Mouse (Mus musculus) 416B (cell line): ENCODE data around the gene Gm10974.

ENCODE experiments used
- DNase-seq: peaks from one replicate; pipeline ENCODE4 v3.0.0; 2011; ENCODE audit warnings: low read depth

Gm10974 gene

GRCm38 (mm10) chr7:66359044-66359443 is 6.7 kb upstream of the Gm10974 start:
- DNase-seq, result peak; percentile 56

GRCm38 (mm10) chr7:66364491-66364890 is 1.2 kb upstream of the Gm10974 start:
- DNase-seq, result no peak

- DNase-seq, result no peak
These were observed 294 bp upstream of the Gm10974 start for GRCm38 (mm10) chr7:66365411-66365810.

- peak; percentile 34 for DNase-seq
These were observed 3.6 kb downstream of the Gm10974 start for GRCm38 (mm10) chr7:66369071-66369933.

- DNase-seq, result no peak
These were observed 4.3 kb downstream of the Gm10974 start for GRCm38 (mm10) chr7:66369934-66370445.

- no peak for DNase-seq
These were observed 5.3 kb downstream of the Gm10974 start for GRCm38 (mm10) chr7:66370970-66371369.

GRCm38 (mm10) chr7:66373391-66373790 is 7.7 kb downstream of the Gm10974 start:
- no peak for DNase-seq

- DNase-seq, result peak; percentile 68
These were observed 10.0 kb downstream of the Gm10974 start for GRCm38 (mm10) chr7:66375736-66376135.

GRCm38 (mm10) chr7:66376560-66376959 is 10.9 kb downstream of the Gm10974 start:
- no peak for DNase-seq

- DNase-seq, result peak; percentile 30
These were observed 18.5 kb downstream of the Gm10974 start for GRCm38 (mm10) chr7:66384213-66384612.

- DNase-seq, result no peak
These were observed 19.2 kb downstream of the Gm10974 start for GRCm38 (mm10) chr7:66384891-66385290.

- DNase-seq, result no peak
These were observed 20.1 kb downstream of the Gm10974 start for GRCm38 (mm10) chr7:66385826-66386225.

GRCm38 (mm10) chr7:66386411-66386810 is 20.7 kb downstream of the Gm10974 start:
- DNase-seq, result no peak

- DNase-seq, result peak; percentile 14
These were observed 21.7 kb downstream of the Gm10974 start for GRCm38 (mm10) chr7:66387419-66387812.

GRCm38 (mm10) chr7:66387813-66388521 is 22.3 kb downstream of the Gm10974 start, which contains the start of gene Lrrk1:
Gene Lrrk1, minus strand, starts transcription at chr7:66388350.
- DNase-seq, result peak; percentile 72

- DNase-seq, result peak; percentile 93
These were observed 23.2 kb downstream of the Gm10974 start for GRCm38 (mm10) chr7:66388621-66389532.

GRCm38 (mm10) chr7:66397288-66397687 is 31.6 kb downstream of the Gm10974 start:
- no peak for DNase-seq

- no peak for DNase-seq
These were observed 35.9 kb downstream of the Gm10974 start for GRCm38 (mm10) chr7:66401605-66402004.

- DNase-seq, result no peak
These were observed 37.2 kb downstream of the Gm10974 start for GRCm38 (mm10) chr7:66402876-66403275.

GRCm38 (mm10) chr7:66404141-66404540 is 38.4 kb downstream of the Gm10974 start:
- peak; percentile 27 for DNase-seq

GRCm38 (mm10) chr7:66404802-66405201 is 39.1 kb downstream of the Gm10974 start:
- DNase-seq, result peak; percentile 27

- no peak for DNase-seq
These were observed 39.8 kb downstream of the Gm10974 start for GRCm38 (mm10) chr7:66405541-66405940.
